Mouse (Mus musculus): ENCODE measurements around the gene A930033H14Rik. TPM values are rescaled to one million over a fixed set of nuclear protein-coding genes. Genes with fewer than 3 reads are reported as not detected.

Gene A930033H14Rik
- polyA plus RNA-seq, 1 experiment from 2014 or later: 2.4 TPM

DNA sequence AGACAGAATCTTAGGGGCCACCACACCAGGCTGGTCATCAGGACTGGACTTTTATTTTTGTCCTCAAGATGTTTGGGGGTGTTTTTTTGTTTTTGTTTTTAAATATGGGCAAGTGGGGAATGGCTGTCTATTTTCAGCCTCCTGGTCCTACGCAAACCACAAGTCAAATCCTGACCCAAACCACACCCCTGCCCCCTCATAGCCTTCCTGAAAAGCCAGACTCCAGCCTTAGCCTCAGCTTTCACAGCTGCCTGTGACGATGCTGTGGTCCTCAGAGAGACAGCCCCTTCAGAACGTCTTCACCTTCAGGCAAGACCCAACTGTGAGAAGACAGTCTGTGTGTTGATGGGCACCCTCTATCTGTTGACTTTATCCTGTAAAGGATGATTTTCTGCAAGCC, 33.9 kb upstream of the A930033H14Rik start:
- Histone ChIP-seq H3K9ac (ENCODE audit: low read length) (no peak overlapping the region), H3K27me3 (ENCODE audit: control insufficient read depth, insufficient read depth, low read length) (no peaks in the 10 kb centered on the region), H3K4me3 (ENCODE audit: control insufficient read depth in 1 of 2, insufficient read depth in 1 of 2, low read depth in 1 of 2, low read length in 2 of 2) (no peak overlapping the region), H3K9me3 (ENCODE audit: control insufficient read depth, low read length) (no peaks in the 10 kb centered on the region; the same call in 1 of the 2 replicates), H3K36me3 (ENCODE audit: control insufficient read depth, insufficient read depth, low read length) (peaks cover 26% of the 10 kb centered on the region), H3K4me2 (ENCODE audit: low read length) (no peak overlapping the region), H3K4me1 (ENCODE audit: control insufficient read depth in 2 of 2, insufficient read depth in 2 of 2, low read length in 2 of 2) (peaks cover 2 to 4% of the 10 kb centered on the region in 2 experiments; a peak in 2 of 4 replicates), H3K27ac (replicated peaks in 1 of 2; ENCODE audit: control insufficient read depth in 1 of 2, insufficient read depth in 1 of 2, low read depth in 2 of 2, low read length in 2 of 2) (no peak overlapping the region)
- ATAC-seq (ENCODE audit: insufficient number of reproducible peaks, insufficient read depth, low FRiP score, low read depth): no peak
- 44% methylated on average over 3 of the region's 3 CpGs for WGBS

DNA sequence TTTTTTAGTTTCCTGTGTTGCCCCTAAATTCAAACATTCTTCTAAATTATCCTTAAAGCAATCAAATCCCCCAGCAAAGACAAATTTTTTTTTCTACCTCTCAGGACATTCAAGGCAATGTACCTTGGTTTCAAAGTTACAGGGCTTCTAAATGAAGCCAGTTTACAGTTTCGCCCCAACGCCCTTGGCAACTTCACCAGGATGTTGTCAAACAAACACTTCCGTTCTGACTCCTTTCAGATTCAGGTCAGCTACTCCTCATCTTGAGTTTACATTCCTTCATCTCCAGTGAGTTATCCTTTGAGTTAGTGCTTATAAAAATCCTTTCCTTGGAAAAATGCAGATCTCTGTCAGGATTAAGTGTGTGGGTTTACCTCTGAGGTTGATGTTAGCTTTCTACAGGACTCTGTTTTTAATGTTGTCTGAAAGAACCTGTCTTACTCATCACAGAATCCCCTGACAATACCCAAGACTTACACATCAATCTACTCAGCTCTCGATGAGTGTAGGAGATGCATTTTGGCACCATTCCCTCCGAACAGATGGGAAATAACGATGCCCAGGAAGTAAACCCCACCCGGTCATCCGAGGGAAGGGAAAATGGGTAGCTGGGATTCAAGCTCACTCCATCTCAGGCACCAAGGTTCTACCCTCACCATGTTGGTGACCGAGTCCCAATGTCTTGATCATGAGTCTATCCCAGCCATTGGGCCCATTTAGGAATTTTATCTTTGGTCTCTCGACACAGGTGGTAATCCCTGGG, 33.2 kb upstream of the A930033H14Rik start:
- no peak overlapping the region for H3K4me2 ChIP-seq (ENCODE audit: low read length)
- no peaks in the 10 kb centered on the region for H3K27me3 ChIP-seq (ENCODE audit: control insufficient read depth, insufficient read depth, low read length)
- H3K36me3 ChIP-seq (ENCODE audit: control insufficient read depth, insufficient read depth, low read length): peaks cover 22% of the 10 kb centered on the region
- H3K4me1 ChIP-seq (ENCODE audit: control insufficient read depth in 2 of 2, insufficient read depth in 2 of 2, low read length in 2 of 2): peaks cover 0 to 2% of the 10 kb centered on the region in 2 experiments; a peak in 1 of 4 replicates
- H3K4me3 ChIP-seq (ENCODE audit: control insufficient read depth in 1 of 2, insufficient read depth in 1 of 2, low read depth in 1 of 2, low read length in 2 of 2): no peak overlapping the region
- no peak overlapping the region for H3K9ac ChIP-seq (ENCODE audit: low read length)
- ATAC-seq (ENCODE audit: insufficient number of reproducible peaks, insufficient read depth, low FRiP score, low read depth): no peak
- 78% methylated on average over 10 of the region's 10 CpGs for WGBS
- no peaks in the 10 kb centered on the region; the same call in 1 of the 2 replicates for H3K9me3 ChIP-seq (ENCODE audit: control insufficient read depth, low read length)
- H3K27ac ChIP-seq (replicated peaks in 1 of 2; ENCODE audit: control insufficient read depth in 1 of 2, insufficient read depth in 1 of 2, low read depth in 2 of 2, low read length in 2 of 2): no peak overlapping the region

DNA sequence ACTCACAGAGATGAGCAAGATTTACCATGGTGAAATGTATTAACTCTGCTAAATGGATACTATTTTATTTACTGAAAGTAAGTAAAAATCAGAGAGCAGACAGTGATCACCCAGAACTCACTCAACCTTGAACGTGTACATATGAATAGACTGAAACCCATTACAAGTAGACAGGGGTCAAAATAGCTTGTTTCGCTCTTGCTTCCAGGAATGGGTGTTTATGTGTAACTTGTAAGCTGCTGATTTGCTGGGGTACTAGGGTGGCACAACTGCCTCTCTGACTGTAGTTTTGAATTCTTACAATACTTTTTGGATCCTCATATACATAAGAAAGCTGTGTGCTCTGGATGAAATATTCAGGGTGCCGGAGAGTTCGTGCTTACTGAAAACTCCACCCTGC, 32.3 kb upstream of the A930033H14Rik start:
- Histone ChIP-seq H3K4me2 (ENCODE audit: low read length) (no peak overlapping the region), H3K4me1 (ENCODE audit: control insufficient read depth in 2 of 2, insufficient read depth in 2 of 2, low read length in 2 of 2) (peaks cover 0 to 2% of the 10 kb centered on the region in 2 experiments; a peak in 1 of 4 replicates), H3K4me3 (ENCODE audit: control insufficient read depth in 1 of 2, insufficient read depth in 1 of 2, low read depth in 1 of 2, low read length in 2 of 2) (no peak overlapping the region), H3K9ac (ENCODE audit: low read length) (no peak overlapping the region), H3K27me3 (ENCODE audit: control insufficient read depth, insufficient read depth, low read length) (no peaks in the 10 kb centered on the region), H3K27ac (replicated peaks in 1 of 2; ENCODE audit: control insufficient read depth in 1 of 2, insufficient read depth in 1 of 2, low read depth in 2 of 2, low read length in 2 of 2) (no peak overlapping the region), H3K36me3 (ENCODE audit: control insufficient read depth, insufficient read depth, low read length) (peaks cover 13% of the 10 kb centered on the region), H3K9me3 (ENCODE audit: control insufficient read depth, low read length) (no peaks in the 10 kb centered on the region; the same call in 1 of the 2 replicates)
- 88% methylated on average over 4 of the region's 4 CpGs for WGBS
- ATAC-seq (ENCODE audit: insufficient number of reproducible peaks, insufficient read depth, low FRiP score, low read depth): no peak

DNA sequence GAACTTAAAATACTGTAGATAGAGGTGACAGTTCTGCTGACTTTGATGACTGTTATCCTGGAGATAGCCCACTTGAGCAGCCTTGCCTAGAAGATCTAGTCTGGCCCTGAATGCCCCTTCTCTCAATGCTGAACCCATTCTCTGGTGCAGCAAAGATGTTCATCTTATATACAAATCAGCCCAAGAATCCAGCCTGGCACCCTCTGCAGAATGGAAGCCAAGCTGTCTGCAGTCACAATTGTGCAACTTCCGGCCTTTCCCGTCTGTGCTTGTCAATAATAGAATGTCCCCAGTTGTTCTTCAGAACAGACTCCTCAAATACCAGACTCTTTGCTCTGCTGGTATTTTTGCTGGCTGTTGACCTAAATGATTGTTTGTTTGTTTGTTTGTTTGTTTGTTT, 27.6 kb upstream of the A930033H14Rik start:
- Histone ChIP-seq H3K36me3 (ENCODE audit: control insufficient read depth, insufficient read depth, low read length) (no peaks in the 10 kb centered on the region; the same call in 1 of the 2 replicates), H3K4me1 (ENCODE audit: control insufficient read depth in 2 of 2, insufficient read depth in 2 of 2, low read length in 2 of 2) (peaks cover 0 to 2% of the 10 kb centered on the region in 2 experiments; a peak in 1 of 4 replicates), H3K9ac (ENCODE audit: low read length) (no peak overlapping the region), H3K4me2 (ENCODE audit: low read length) (no peak overlapping the region), H3K27ac (replicated peaks in 1 of 2; ENCODE audit: control insufficient read depth in 1 of 2, insufficient read depth in 1 of 2, low read depth in 2 of 2, low read length in 2 of 2) (no peak overlapping the region), H3K27me3 (ENCODE audit: control insufficient read depth, insufficient read depth, low read length) (no peaks in the 10 kb centered on the region), H3K4me3 (ENCODE audit: control insufficient read depth in 1 of 2, insufficient read depth in 1 of 2, low read depth in 1 of 2, low read length in 2 of 2) (no peak overlapping the region), H3K9me3 (ENCODE audit: control insufficient read depth, low read length) (no peaks in the 10 kb centered on the region; the same call in 1 of the 2 replicates)
- 94% methylated on average over 2 of the region's 2 CpGs for WGBS
- no peak for ATAC-seq (ENCODE audit: insufficient number of reproducible peaks, insufficient read depth, low FRiP score, low read depth)

DNA sequence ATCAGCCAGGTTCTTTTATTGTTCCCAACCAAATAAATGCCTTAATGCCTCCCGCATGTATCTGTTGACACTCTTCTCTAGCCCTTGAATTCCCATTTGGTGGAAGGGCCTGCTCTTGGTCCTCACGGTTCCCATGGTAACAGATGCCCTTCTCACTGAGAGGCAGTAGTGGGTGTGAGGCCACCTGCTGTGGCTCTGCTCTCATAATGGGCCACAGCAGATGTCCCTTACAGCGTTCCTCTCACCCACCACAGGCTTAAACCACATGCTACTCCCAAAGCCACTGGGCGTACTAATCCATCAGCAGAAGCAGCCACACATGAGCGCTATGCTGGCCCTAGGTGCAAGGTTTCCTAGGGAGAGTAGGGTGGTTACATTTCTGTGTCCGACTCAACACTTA, 25.4 kb upstream of the A930033H14Rik start:
- 68% methylated on average over 6 of the region's 6 CpGs for WGBS

DNA sequence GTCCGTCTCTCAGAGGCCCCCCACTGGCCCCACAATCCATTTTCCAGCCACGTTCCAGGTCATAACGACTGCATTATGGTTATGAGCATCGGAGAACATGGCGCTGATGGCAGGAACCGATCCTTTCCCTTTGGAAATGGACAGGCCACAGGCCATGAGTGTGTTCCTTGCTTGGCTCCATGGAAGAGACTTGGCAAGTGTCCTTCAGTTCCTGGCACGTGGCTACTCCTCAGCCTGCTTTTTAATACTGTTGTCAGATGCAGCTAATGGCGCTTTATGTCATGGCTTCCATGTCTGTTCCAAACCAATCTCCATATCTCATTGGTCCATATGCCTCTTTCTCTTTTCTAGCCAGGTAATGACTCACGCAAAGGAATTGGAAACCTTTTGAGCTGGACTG, 24.9 kb upstream of the A930033H14Rik start:
- no peak overlapping the region for H3K9ac ChIP-seq (ENCODE audit: low read length)
- no peak overlapping the region for H3K4me2 ChIP-seq (ENCODE audit: low read length)
- no peak for ATAC-seq (ENCODE audit: insufficient number of reproducible peaks, insufficient read depth, low FRiP score, low read depth)
- H3K4me3 ChIP-seq (ENCODE audit: control insufficient read depth in 1 of 2, insufficient read depth in 1 of 2, low read depth in 1 of 2, low read length in 2 of 2): no peak overlapping the region
- no peaks in the 10 kb centered on the region; the same call in 1 of the 2 replicates for H3K9me3 ChIP-seq (ENCODE audit: control insufficient read depth, low read length)
- 95% methylated on average over 9 of the region's 9 CpGs for WGBS
- H3K27me3 ChIP-seq (ENCODE audit: control insufficient read depth, insufficient read depth, low read length): no peaks in the 10 kb centered on the region
- no peaks in the 10 kb centered on the region; the same call in 1 of the 2 replicates for H3K36me3 ChIP-seq (ENCODE audit: control insufficient read depth, insufficient read depth, low read length)
- H3K4me1 ChIP-seq (ENCODE audit: control insufficient read depth in 2 of 2, insufficient read depth in 2 of 2, low read length in 2 of 2): no peaks in the 10 kb centered on the region
- H3K27ac ChIP-seq (replicated peaks in 1 of 2; ENCODE audit: control insufficient read depth in 1 of 2, insufficient read depth in 1 of 2, low read depth in 2 of 2, low read length in 2 of 2): no peak overlapping the region

More for the DNA sequence above, 25.4 kb upstream of the A930033H14Rik start:
- Histone ChIP-seq H3K27ac (replicated peaks in 1 of 2; ENCODE audit: control insufficient read depth in 1 of 2, insufficient read depth in 1 of 2, low read depth in 2 of 2, low read length in 2 of 2) (no peak overlapping the region), H3K27me3 (ENCODE audit: control insufficient read depth, insufficient read depth, low read length) (no peaks in the 10 kb centered on the region), H3K36me3 (ENCODE audit: control insufficient read depth, insufficient read depth, low read length) (no peaks in the 10 kb centered on the region; the same call in 1 of the 2 replicates), H3K4me3 (ENCODE audit: control insufficient read depth in 1 of 2, insufficient read depth in 1 of 2, low read depth in 1 of 2, low read length in 2 of 2) (no peak overlapping the region), H3K9me3 (ENCODE audit: control insufficient read depth, low read length) (no peaks in the 10 kb centered on the region; the same call in 1 of the 2 replicates), H3K9ac (ENCODE audit: low read length) (no peak overlapping the region), H3K4me2 (ENCODE audit: low read length) (no peak overlapping the region), H3K4me1 (ENCODE audit: control insufficient read depth in 2 of 2, insufficient read depth in 2 of 2, low read length in 2 of 2) (no peaks in the 10 kb centered on the region)
- ATAC-seq (ENCODE audit: insufficient number of reproducible peaks, insufficient read depth, low FRiP score, low read depth): no peak

DNA sequence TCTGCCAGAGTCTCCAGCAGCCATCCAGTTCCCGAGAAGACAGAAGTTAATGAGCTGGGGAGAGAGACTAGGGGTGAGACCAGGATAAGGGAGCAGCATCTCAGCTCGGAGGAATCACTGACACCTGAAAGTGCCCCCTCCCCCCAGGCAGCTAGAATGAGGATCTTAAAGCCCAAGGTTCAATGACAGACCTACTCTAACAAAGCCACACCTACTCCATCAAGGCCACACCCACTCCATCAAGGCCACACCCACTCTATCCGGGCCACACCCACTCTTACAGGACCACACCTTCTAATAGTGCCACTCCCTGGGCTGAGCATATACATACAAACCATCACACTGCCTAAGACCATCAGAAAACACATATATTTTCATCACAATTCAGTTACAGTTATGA, 24.3 kb upstream of the A930033H14Rik start:
- H3K4me2 ChIP-seq (ENCODE audit: low read length): no peak overlapping the region
- H3K27ac ChIP-seq (replicated peaks in 1 of 2; ENCODE audit: control insufficient read depth in 1 of 2, insufficient read depth in 1 of 2, low read depth in 2 of 2, low read length in 2 of 2): no peak overlapping the region
- no peaks in the 10 kb centered on the region; the same call in 1 of the 2 replicates for H3K36me3 ChIP-seq (ENCODE audit: control insufficient read depth, insufficient read depth, low read length)
- H3K9me3 ChIP-seq (ENCODE audit: control insufficient read depth, low read length): no peaks in the 10 kb centered on the region; the same call in 1 of the 2 replicates
- H3K4me3 ChIP-seq (ENCODE audit: control insufficient read depth in 1 of 2, insufficient read depth in 1 of 2, low read depth in 1 of 2, low read length in 2 of 2): no peak overlapping the region
- no peaks in the 10 kb centered on the region for H3K27me3 ChIP-seq (ENCODE audit: control insufficient read depth, insufficient read depth, low read length)
- 76% methylated on average over 3 of the region's 3 CpGs for WGBS
- H3K4me1 ChIP-seq (ENCODE audit: control insufficient read depth in 2 of 2, insufficient read depth in 2 of 2, low read length in 2 of 2): no peaks in the 10 kb centered on the region
- ATAC-seq (ENCODE audit: insufficient number of reproducible peaks, insufficient read depth, low FRiP score, low read depth): no peak
- no peak overlapping the region for H3K9ac ChIP-seq (ENCODE audit: low read length)
